Comparison of ENCODE assay signal across 27 mouse cellular contexts in genomic region chr5:22027240-22027875, GRCm38 (mm10).
DNase-seq lines count a peak whose midpoint lies in the region; ATAC-seq and TF ChIP-seq lines count a peak whose summit lies in the region.
"Had no signal": no experiment of that assay in that cellular context is flagged by ENCODE, and none has a peak within 500 bp of the region (broad histone marks: within the 10 kb centered on the region; RNA-seq: fewer than 3 reads in every experiment).

No protein-coding gene starts in this region.

- 0 out of 2 replicates have a peak, but pooled peaks have one; percentile 13 for ATAC-seq in liver, postnatal 0 days
- no peak for ATAC-seq in megakaryocyte, adult 5-6 weeks (ENCODE audit: poor library complexity, severe bottlenecking)
- ATAC-seq: forebrain, embryonic 14.5 days; forebrain, postnatal 0 days; hindbrain, postnatal 0 days; inflammation-experienced regulatory T-cells, adult 6 months; Patski had no signal

- peak overlapping the region; percentile 16; the same call in 1 of the 2 replicates for H3K27ac ChIP-seq in liver, postnatal 0 days (ENCODE audit: low read depth)
- H3K27ac ChIP-seq in CH12.LX (ENCODE audit: insufficient read depth, low read depth), result no peak overlapping the region
- H3K27ac ChIP-seq: embryonic facial prominence, embryonic 12.5 days; embryonic facial prominence, embryonic 15.5 days; gastrocnemius, adult 2 months; heart, embryonic 15.5 days; hindbrain, embryonic 14.5 days; hindbrain, postnatal 0 days had no signal

- H3K4me3 ChIP-seq in liver, postnatal 0 days (ENCODE audit: low read depth, low read length), result no peak overlapping the region
- H3K4me3 ChIP-seq in CH12.LX (replicated peaks in 1 of 3; ENCODE audit: low read depth in 2 of 3, low read length in 2 of 3, poor library complexity in 1 of 3), result no peak overlapping the region
- H3K4me3 ChIP-seq: embryonic facial prominence, embryonic 12.5 days; embryonic facial prominence, embryonic 15.5 days; gastrocnemius, adult 2 months; heart, embryonic 12.5 days; heart, embryonic 15.5 days had no signal

- no peak for TF ChIP-seq POLR2A in CH12.LX (IDR thresholded peaks at IDR 0.05; ENCODE audit: low read depth, low read length)

- no peaks in the 10 kb centered on the region for H3K9me3 ChIP-seq in liver, postnatal 0 days (ENCODE audit: low read length)
- H3K9me3 ChIP-seq in CH12.LX (replicated peaks; ENCODE audit: low read length), result no peaks in the 10 kb centered on the region
- H3K9me3 ChIP-seq: embryonic facial prominence, embryonic 12.5 days; embryonic facial prominence, embryonic 15.5 days; G1E; heart, embryonic 12.5 days; heart, embryonic 15.5 days had no signal

- H3K4me2 ChIP-seq in liver, postnatal 0 days (ENCODE audit: low read depth, low read length), result no peak overlapping the region
- peak overlapping the region; percentile 89; the same call in 1 of the 2 replicates for H3K4me2 ChIP-seq in CH12.LX (ENCODE audit: insufficient read depth, low read depth, poor library complexity, severe bottlenecking)
- H3K4me2 ChIP-seq: embryonic facial prominence, embryonic 12.5 days; embryonic facial prominence, embryonic 15.5 days; heart, embryonic 12.5 days; heart, embryonic 15.5 days; hindbrain, embryonic 14.5 days had no signal

- no peak for TF ChIP-seq CTCF in liver, postnatal 0 days (IDR thresholded peaks at IDR 0.05; ENCODE audit: low read depth)
- no peak for TF ChIP-seq CTCF in CH12.LX (conservative IDR thresholded peaks at IDR 0.05 in 1 of 2, IDR thresholded peaks at IDR 0.05 in 1 of 2; ENCODE audit: low read depth in 2 of 2, low read length in 2 of 2)

- in situ Hi-C loops in CH12.LX (cut with MboI; ENCODE audit: low pct_ligation_motif_present, low pct_unique_long_range_greater_than_20kb, low sequenced_read_pairs), result no loop called here

- WGBS in liver, postnatal 0 days (ENCODE audit: insufficient replicate concordance), result 69% methylated on average over 6 of the region's 6 CpGs

- no peaks in the 10 kb centered on the region for H3K4me1 ChIP-seq in liver, postnatal 0 days (ENCODE audit: insufficient read depth)
- H3K4me1 ChIP-seq in CH12.LX (ENCODE audit: control insufficient read depth in 1 of 2, insufficient read depth in 2 of 2), result peaks cover 0 to 26% of the 10 kb centered on the region in 2 experiments; a peak in 3 of 4 replicates
- H3K4me1 ChIP-seq: embryonic facial prominence, embryonic 12.5 days; embryonic facial prominence, embryonic 15.5 days; heart, embryonic 15.5 days had no signal

- H3K36me3 ChIP-seq in liver, postnatal 0 days (replicated peaks; ENCODE audit: insufficient read depth, low read length), result no peaks in the 10 kb centered on the region
- no peaks in the 10 kb centered on the region for H3K36me3 ChIP-seq in CH12.LX (replicated peaks in 1 of 2; ENCODE audit: control insufficient read depth in 1 of 2, insufficient read depth in 1 of 2, low read length in 1 of 2)
- H3K36me3 ChIP-seq: embryonic facial prominence, embryonic 12.5 days; embryonic facial prominence, embryonic 15.5 days; G1E; heart, embryonic 12.5 days; heart, embryonic 15.5 days had no signal

- TF ChIP-seq RAD21 in CH12.LX (IDR thresholded peaks at IDR 0.05; ENCODE audit: low read depth, low read length), result no peak; the same call in 1 of the 2 replicates

- H3K79me2 ChIP-seq in CH12.LX (replicated peaks; ENCODE audit: control insufficient read depth, extremely low read depth, insufficient read depth, poor library complexity, severe bottlenecking), result no peaks in the 10 kb centered on the region

- DNase-seq in liver, postnatal 0 days, result no peak
- DNase-seq in liver (no peak), A20 (ENCODE audit: low read depth, low spot score) (peak; percentile 90), CH12.LX (ENCODE audit: extremely low read depth) (peak; percentile 72)
- DNase-seq in thymus, postnatal 36 days, result no peak
- DNase-seq: adrenal gland, postnatal 10 days; adrenal gland, postnatal 36 days; cerebellum, adult 18-20 months; cerebellum, adult 9-10 months; cerebellum, postnatal 25 days; forebrain, postnatal 0 days; gastrocnemius, adult 2 months; gastrocnemius, postnatal 14 days; heart, adult 18-20 months; heart, postnatal 10 days; heart, postnatal 4 days had no signal

- no peaks in the 10 kb centered on the region for H3K27me3 ChIP-seq in liver, postnatal 0 days (ENCODE audit: insufficient read depth, low read length)
- H3K27me3 ChIP-seq in CH12.LX (replicated peaks), result peaks cover 5% of the 10 kb centered on the region
- H3K27me3 ChIP-seq: embryonic facial prominence, embryonic 12.5 days; embryonic facial prominence, embryonic 15.5 days; heart, embryonic 12.5 days; heart, embryonic 15.5 days had no signal

- H3K9ac ChIP-seq in liver, postnatal 0 days (replicated peaks), result no peak overlapping the region
- no peak overlapping the region for H3K9ac ChIP-seq in CH12.LX (ENCODE audit: insufficient read depth, low read depth)
- H3K9ac ChIP-seq: embryonic facial prominence, embryonic 12.5 days; embryonic facial prominence, embryonic 15.5 days; forebrain, postnatal 0 days; heart, embryonic 12.5 days; heart, embryonic 15.5 days; hindbrain, embryonic 14.5 days had no signal

- no peak for TF ChIP-seq EP300 in liver, postnatal 0 days (IDR thresholded peaks at IDR 0.05; ENCODE audit: low read depth)
- peak; percentile 86 for TF ChIP-seq EP300 in CH12.LX (IDR thresholded peaks at IDR 0.05; ENCODE audit: low read length)

- dilution Hi-C loops in CH12.LX (cut with MboI; ENCODE audit: extremely low pct_ligation_motif_present, extremely low pct_unique_long_range_greater_than_20kb, low sequenced_read_pairs), result no loop called here

TF ChIP-seq in CH12.LX, 34 proteins besides CTCF, POLR2A, EP300 and RAD21:
- TF ChIP-seq USF1 (IDR thresholded peaks at IDR 0.05; ENCODE audit: low read depth, low read length), result no peak
- no peak for TF ChIP-seq MAX (IDR thresholded peaks at IDR 0.05; ENCODE audit: low read length)
- TF ChIP-seq JUND (conservative IDR thresholded peaks at IDR 0.05; ENCODE audit: low read depth, low read length), result no peak; the same call in 1 of the 2 replicates
- no peak for TF ChIP-seq NELFE (IDR thresholded peaks at IDR 0.05; ENCODE audit: low read depth, low read length)
- no peak for TF ChIP-seq GABPA (IDR thresholded peaks at IDR 0.05; ENCODE audit: insufficient replicate concordance, low read depth, low read length)
- TF ChIP-seq SIN3A (IDR thresholded peaks at IDR 0.05; ENCODE audit: low read length), result no peak
- TF ChIP-seq MAFK (IDR thresholded peaks at IDR 0.05; ENCODE audit: insufficient replicate concordance, low read length), result 0 out of 2 replicates have a peak, but pooled peaks have one; percentile 52
- TF ChIP-seq ZNF384 (IDR thresholded peaks at IDR 0.05; ENCODE audit: low read depth, low read length), result no peak
- TF ChIP-seq NRF1 (IDR thresholded peaks at IDR 0.05; ENCODE audit: low read depth, low read length), result peak; percentile 12; the same call in 1 of the 2 replicates
- no peak for TF ChIP-seq CHD1 (IDR thresholded peaks at IDR 0.05; ENCODE audit: low read depth, low read length)
- TF ChIP-seq POLR2AphosphoS2 (IDR thresholded peaks at IDR 0.05; ENCODE audit: low read depth, low read length), result no peak
- TF ChIP-seq PAX5 (IDR thresholded peaks at IDR 0.05; ENCODE audit: low read length), result no peak
- TF ChIP-seq ELF1 (IDR thresholded peaks at IDR 0.05; ENCODE audit: low read depth, low read length), result 0 out of 2 replicates have a peak, but pooled peaks have one; percentile 16
- peak; percentile 35; the same call in 1 of the 2 replicates for TF ChIP-seq BHLHE40 (IDR thresholded peaks at IDR 0.05; ENCODE audit: low read depth, low read length)
- TF ChIP-seq SMC3 (IDR thresholded peaks at IDR 0.05; ENCODE audit: low read depth, low read length), result no peak
- TF ChIP-seq TCF12 (IDR thresholded peaks at IDR 0.05; ENCODE audit: low read depth, low read length), result peak; percentile 58
- TF ChIP-seq IRF4 (IDR thresholded peaks at IDR 0.05; ENCODE audit: low read depth, low read length), result peak; percentile 77
- TF ChIP-seq ZKSCAN1 (IDR thresholded peaks at IDR 0.05; ENCODE audit: borderline replicate concordance, low read depth, low read length), result no peak
- 0 out of 2 replicates have a peak, but pooled peaks have one; percentile 58 for TF ChIP-seq MYC (IDR thresholded peaks at IDR 0.05; ENCODE audit: low read depth, low read length)
- no peak for TF ChIP-seq MXI1 (IDR thresholded peaks at IDR 0.05; ENCODE audit: low read depth, low read length)
- no peak for TF ChIP-seq USF2 (conservative IDR thresholded peaks at IDR 0.05; ENCODE audit: low read depth, low read length)
- TF ChIP-seq CHD2 (IDR thresholded peaks at IDR 0.05; ENCODE audit: low read length), result peak; percentile 57; the same call in 1 of the 2 replicates
- TF ChIP-seq ZC3H11A (IDR thresholded peaks at IDR 0.05; ENCODE audit: low read depth, low read length), result no peak
- peak; percentile 24; the same call in 1 of the 2 replicates for TF ChIP-seq HCFC1 (IDR thresholded peaks at IDR 0.05; ENCODE audit: low read depth, low read length)
- TF ChIP-seq RCOR1 (conservative IDR thresholded peaks at IDR 0.05; ENCODE audit: low read depth, low read length), result 0 out of 2 replicates have a peak, but pooled peaks have one; percentile 66
- no peak; the same call in 1 of the 2 replicates for TF ChIP-seq ETS1 (conservative IDR thresholded peaks at IDR 0.05; ENCODE audit: low read depth, low read length)
- no peak for TF ChIP-seq E2F4 (IDR thresholded peaks at IDR 0.05; ENCODE audit: insufficient replicate concordance, low read depth, low read length)
- no peak for TF ChIP-seq ZMIZ1 (IDR thresholded peaks at IDR 0.05; ENCODE audit: low read depth, low read length)
- TF ChIP-seq TBP (conservative IDR thresholded peaks at IDR 0.05; ENCODE audit: low read depth, low read length), result no peak
- TF ChIP-seq JUN (IDR thresholded peaks at IDR 0.05; ENCODE audit: insufficient read depth, low read depth, low read length), result peak; percentile 21; the same call in 1 of the 2 replicates
- TF ChIP-seq MAZ (IDR thresholded peaks at IDR 0.05; ENCODE audit: low read depth, low read length), result 0 out of 2 replicates have a peak, but pooled peaks have one; percentile 39
- TF ChIP-seq UBTF (IDR thresholded peaks at IDR 0.05; ENCODE audit: low read depth, low read length), result no peak
- TF ChIP-seq MEF2A (IDR thresholded peaks at IDR 0.05; ENCODE audit: borderline replicate concordance, low read depth, low read length), result peak; percentile 62; the same call in 1 of the 2 replicates
- 0 out of 2 replicates have a peak, but pooled peaks have one; percentile 18 for TF ChIP-seq KAT2A (IDR thresholded peaks at IDR 0.05; ENCODE audit: insufficient replicate concordance, low read length)

Comparison
In these comparisons a context has a peak if more than half of its experiments do, and no peak if none do; other contexts are left out.
1. DNase-seq: peak in A20 (single experiment) and CH12.LX (single experiment); none in liver, postnatal 0 days (single experiment), liver (single experiment) and thymus, postnatal 36 days (0 of 2).